Mouse (Mus musculus) liver, adult 2 months (tissue): ENCODE measurements around the gene Ltbp2. TPM values are rescaled to one million over a fixed set of nuclear protein-coding genes. Genes with fewer than 3 reads are reported as not detected.

Experiments
- DNase-seq: peaks from one replicate; pipeline ENCODE4 v3.0.0-alpha.2; 2011; ENCODE audit warnings: low read depth, low spot score; ENCODE audit errors: extremely low read depth
- H3K27ac ChIP-seq: fragments of 200-500 bp; replicated peaks from 2 replicates; pipeline ENCODE4 v1.5.1; 2012; ENCODE audit warnings: low read depth, mild to moderate bottlenecking, control low read depth, inconsistent platforms, low read length; ENCODE audit not compliant: insufficient read depth
- H3K27me3 ChIP-seq: fragments of 200-500 bp; 2 replicates; pipeline ENCODE4 v1.6.1; 2012; ENCODE audit warnings: mild to moderate bottlenecking, moderate library complexity, low read length, inconsistent platforms; ENCODE audit not compliant: control insufficient read depth, insufficient read depth
- H3K36me3 ChIP-seq: fragments of 200-500 bp; 2 replicates; pipeline ENCODE4 v1.6.1; 2012; ENCODE audit warnings: low read length, inconsistent platforms; ENCODE audit not compliant: control insufficient read depth, insufficient read depth
- H3K4me1 ChIP-seq: fragments of 200-500 bp; 2 replicates; pipeline ENCODE4 v1.6.1; 2011; ENCODE audit warnings: low read length; ENCODE audit not compliant: control insufficient read depth, insufficient read depth
- H3K4me3 ChIP-seq: fragments of 200-500 bp; 2 replicates; pipeline ENCODE4 v1.5.1; 2011; ENCODE audit warnings: low read depth, mild to moderate bottlenecking, control low read depth, low read length, moderate library complexity; ENCODE audit not compliant: insufficient read depth
- H3K79me2 ChIP-seq: fragments of 200-500 bp; 2 replicates; pipeline ENCODE4 v1.6.1; 2012; ENCODE audit warnings: inconsistent platforms, mild to moderate bottlenecking, low read length, moderate library complexity; ENCODE audit not compliant: control insufficient read depth, insufficient read depth
- H3K9ac ChIP-seq: fragments of 200-500 bp; 2 replicates; pipeline ENCODE4 v1.6.1; 2012; ENCODE audit warnings: low read depth, mild to moderate bottlenecking, control low read depth, inconsistent platforms, low read length
- CTCF ChIP-seq: fragments of 200-500 bp; IDR thresholded peaks from 2 replicates; pipeline ENCODE4 v1.5.1; 2011; ENCODE audit warnings: low read depth, low read length, control low read depth
- POLR2A ChIP-seq: fragments of 200-500 bp; IDR thresholded peaks from 2 replicates; pipeline ENCODE4 v1.6.1; 2011; ENCODE audit warnings: low read length, control low read depth; ENCODE audit not compliant: insufficient read depth; ENCODE audit errors: extremely low read depth
- WGBS: fragments of 180-500 bp; shearing (Covaris S2); methylation state at CpG from one replicate; pipeline ENCODE4 v1.1.7; 2018; 5-methylcytosine and 5-hydroxymethylcytosine counted together
- polyA plus RNA-seq: library from polyadenylated mRNA; depleted of rRNA; stranded (reverse); fragments of >200 nt; gene quantifications from 2 replicates; pipeline ENCODE4 v1.2.3, GENCODE M21; 2012
- total RNA-seq: library from RNA; depleted of rRNA; stranded (reverse); fragments of >200 nt; gene quantifications from 2 replicates; pipeline ENCODE4 v1.2.3, GENCODE M21; 2014

The Ltbp2 gene
- total and polyA plus RNA-seq, 2 experiments: 0.65 to 1.7 TPM

DNA sequence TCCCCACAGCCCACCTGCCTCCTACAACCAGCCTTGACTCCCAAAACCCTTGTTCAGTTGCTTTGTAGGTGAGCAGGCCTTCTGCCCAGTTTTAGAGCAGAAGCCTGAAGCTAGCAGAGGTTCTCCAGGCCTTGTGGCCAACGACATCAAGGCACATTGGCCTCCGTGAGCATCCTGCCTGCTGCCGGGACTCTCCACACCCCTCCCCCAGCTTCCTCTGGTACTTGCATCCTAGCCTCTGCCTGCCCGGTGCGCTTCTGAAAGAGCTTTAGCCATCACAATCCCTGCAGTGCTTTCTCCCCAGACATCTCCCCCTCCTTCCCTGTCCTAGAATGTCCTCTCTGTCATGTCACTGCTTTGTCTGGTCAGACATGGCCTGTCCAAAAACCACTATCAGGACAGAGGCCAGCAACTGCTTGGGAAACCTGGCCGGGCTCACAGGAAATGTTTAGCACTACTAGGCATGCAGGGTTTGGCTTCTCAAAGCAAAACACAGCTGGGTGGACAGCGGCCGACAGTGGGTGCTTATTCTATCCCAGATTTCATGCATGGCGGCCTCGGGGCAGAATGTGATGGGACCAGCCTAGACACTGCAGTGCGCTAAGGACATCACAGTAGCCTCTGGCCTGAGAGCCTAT, 24.8 kb downstream of the Ltbp2 start:
- Histone ChIP-seq H3K79me2 (no peaks in the 10 kb centered on the region), H3K27me3 (no peaks in the 10 kb centered on the region), H3K4me1 (no peaks in the 10 kb centered on the region), H3K27ac (no peak overlapping the region), H3K9ac (no peak overlapping the region), H3K4me3 (no peak overlapping the region), H3K36me3 (no peaks in the 10 kb centered on the region)
- TF ChIP-seq CTCF (no peak), POLR2A (no peak)
- 68% methylated on average over 11 of the region's 11 CpGs for WGBS
- peak; percentile 3 for DNase-seq

GRCm38 (mm10) chr12:84847882-84848281, 28.4 kb downstream of the Ltbp2 start:
- H3K79me2 ChIP-seq: no peaks in the 10 kb centered on the region
- no peaks in the 10 kb centered on the region for H3K4me1 ChIP-seq
- 55% methylated on average over 6 of the region's 6 CpGs for WGBS
- H3K27me3 ChIP-seq: no peaks in the 10 kb centered on the region
- H3K27ac ChIP-seq: no peak overlapping the region
- no peaks in the 10 kb centered on the region for H3K36me3 ChIP-seq
- no peak overlapping the region for H3K4me3 ChIP-seq
- TF ChIP-seq POLR2A (no peak), CTCF (no peak)
- no peak overlapping the region for H3K9ac ChIP-seq
- no peak for DNase-seq

DNA sequence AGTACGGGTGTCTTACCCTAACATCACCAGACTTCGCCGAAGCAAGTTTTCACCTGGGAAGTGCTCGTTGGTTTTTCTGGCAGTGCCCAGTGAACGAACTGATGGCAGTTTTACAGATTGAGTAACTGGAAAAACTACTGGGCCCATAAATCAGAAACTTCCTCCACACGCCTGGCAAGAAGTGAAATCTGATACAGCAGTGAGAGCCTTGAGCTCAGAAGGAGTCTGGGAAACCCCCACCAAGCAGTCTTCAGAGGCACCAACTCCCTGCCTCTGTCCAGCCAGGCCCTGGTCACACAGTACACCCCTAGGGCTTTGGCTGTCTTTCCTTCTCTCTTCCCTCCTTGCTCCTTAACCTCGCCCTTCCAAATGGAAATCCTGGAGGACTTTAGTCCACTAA, 28.9 kb downstream of the Ltbp2 start:
- H3K27ac ChIP-seq: no peak overlapping the region
- no peaks in the 10 kb centered on the region for H3K79me2 ChIP-seq
- no peaks in the 10 kb centered on the region for H3K4me1 ChIP-seq
- H3K36me3 ChIP-seq: no peaks in the 10 kb centered on the region
- no peak overlapping the region for H3K4me3 ChIP-seq
- no peak overlapping the region for H3K9ac ChIP-seq
- no peaks in the 10 kb centered on the region for H3K27me3 ChIP-seq
- TF ChIP-seq POLR2A (no peak), CTCF (no peak)
- no peak for DNase-seq
- WGBS: 61% methylated on average over 7 of the region's 7 CpGs

DNA sequence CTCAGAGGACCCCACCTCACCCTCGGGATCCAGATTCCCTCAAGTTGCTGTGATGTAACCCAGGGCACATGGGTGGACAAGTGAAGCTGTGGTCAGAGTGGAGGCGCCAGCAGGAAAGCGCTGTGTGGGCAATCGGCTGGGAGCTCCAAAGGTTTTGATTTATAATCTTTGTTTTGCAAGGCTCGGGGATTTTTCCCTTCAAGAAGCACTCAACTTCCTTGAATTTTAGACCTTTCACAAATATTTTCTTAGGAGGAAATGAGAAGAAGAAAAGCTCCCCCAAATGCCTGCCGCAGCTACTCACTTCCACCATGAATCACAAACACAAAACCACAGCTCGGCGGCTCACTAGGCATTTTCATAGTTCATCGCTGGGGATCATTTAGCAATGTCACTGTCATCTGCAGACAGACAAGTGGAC, 29.7 kb downstream of the Ltbp2 start:
- 66% methylated on average over 9 of the region's 9 CpGs for WGBS
- Histone ChIP-seq H3K4me1 (no peaks in the 10 kb centered on the region), H3K4me3 (no peak overlapping the region), H3K36me3 (no peaks in the 10 kb centered on the region), H3K9ac (no peak overlapping the region), H3K27ac (no peak overlapping the region), H3K27me3 (no peaks in the 10 kb centered on the region), H3K79me2 (no peaks in the 10 kb centered on the region)
- peak; percentile 9 for DNase-seq
- no peak for TF ChIP-seq POLR2A

DNA sequence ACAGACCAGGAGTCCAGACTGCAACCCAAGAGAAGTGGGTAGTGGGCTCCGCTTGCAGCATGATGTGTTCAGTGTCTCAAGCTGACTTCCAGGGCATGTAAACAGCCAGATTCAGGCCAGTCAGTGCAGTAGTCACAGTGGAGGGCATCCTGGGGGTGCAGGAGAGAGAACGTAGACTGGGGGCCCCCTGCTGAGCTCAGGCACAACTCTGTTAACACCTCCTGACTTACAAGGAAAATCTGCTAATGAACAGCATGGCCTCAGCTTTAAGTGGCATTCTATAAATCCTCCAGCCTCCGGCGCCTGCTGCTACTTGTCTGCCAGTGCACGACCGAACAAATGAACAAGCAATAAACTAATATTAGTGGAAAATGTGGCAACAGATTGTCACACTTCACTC, 33.6 kb downstream of the Ltbp2 start:
- WGBS: 90% methylated on average over 6 of the region's 6 CpGs
- no peaks in the 10 kb centered on the region for H3K36me3 ChIP-seq
- no peak for DNase-seq
- H3K27ac ChIP-seq: no peak overlapping the region
- no peaks in the 10 kb centered on the region for H3K4me1 ChIP-seq
- H3K27me3 ChIP-seq: no peaks in the 10 kb centered on the region
- no peak overlapping the region for H3K4me3 ChIP-seq
- no peak overlapping the region for H3K9ac ChIP-seq
- no peaks in the 10 kb centered on the region for H3K79me2 ChIP-seq
- TF ChIP-seq POLR2A (no peak), CTCF (no peak)
